Mouse (Mus musculus): ENCODE measurements around the gene Cldn1. TPM values are rescaled to one million over a fixed set of nuclear protein-coding genes. Genes with fewer than 3 reads are reported as not detected.

The Cldn1 gene
- polyA plus RNA-seq, 1 experiment from 2014 or later = 10.2 TPM

DNA sequence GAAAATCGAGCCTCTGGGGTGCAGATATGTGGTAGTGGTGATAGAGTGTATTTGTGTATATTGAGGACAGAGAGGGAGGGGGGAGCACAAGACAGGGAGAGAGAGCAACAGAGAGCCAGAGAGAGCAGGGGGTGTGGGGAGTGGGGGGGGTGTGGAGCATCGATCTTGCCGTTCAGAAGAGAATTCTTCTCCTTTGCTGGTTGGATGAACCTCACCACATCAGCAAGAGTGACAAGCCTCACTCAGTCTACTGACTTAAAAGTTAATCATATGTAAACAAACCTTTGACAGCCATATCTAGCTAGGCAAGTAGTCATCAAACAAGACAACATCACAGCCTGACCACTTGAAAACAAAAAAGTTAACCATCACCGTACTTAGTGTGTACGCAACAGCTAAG is 5.5 kb upstream of the Cldn1 start:
- 67% methylated on average over 5 of the region's 5 CpGs for WGBS

GRCm38 (mm10) chr16:26370127-26370526 is 1.5 kb downstream of the Cldn1 start:
- Histone ChIP-seq H3K27ac (ENCODE audit: low read length) (no peak overlapping the region), H3K9ac (replicated peaks; ENCODE audit: low read depth, low read length) (no peak overlapping the region), H3K9me3 (ENCODE audit: control insufficient read depth, low read depth, low read length) (no peaks in the 10 kb centered on the region), H3K4me1 (ENCODE audit: control insufficient read depth, insufficient read depth, low read length) (no peaks in the 10 kb centered on the region), H3K36me3 (ENCODE audit: control insufficient read depth, insufficient read depth, low read length) (no peaks in the 10 kb centered on the region), H3K4me2 (replicated peaks; ENCODE audit: low read depth, low read length) (peak overlapping the region; percentile 84; the same call in 1 of the 2 replicates), H3K4me3 (ENCODE audit: low read depth, low read length) (no peak overlapping the region), H3K27me3 (ENCODE audit: control insufficient read depth, insufficient read depth, low read length) (no peaks in the 10 kb centered on the region)
- ATAC-seq (ENCODE audit: insufficient number of reproducible peaks, insufficient read depth, low FRiP score, low read depth) = no peak
- WGBS = 89% methylated on average over 1 of the region's 1 CpGs

More for the DNA sequence above, 5.5 kb upstream of the Cldn1 start:
- H3K4me2 ChIP-seq (replicated peaks; ENCODE audit: low read depth, low read length) = no peak overlapping the region
- no peaks in the 10 kb centered on the region for H3K36me3 ChIP-seq (ENCODE audit: control insufficient read depth, insufficient read depth, low read length)
- no peak overlapping the region for H3K9ac ChIP-seq (replicated peaks; ENCODE audit: low read depth, low read length)
- no peaks in the 10 kb centered on the region for H3K9me3 ChIP-seq (ENCODE audit: control insufficient read depth, low read depth, low read length)
- no peaks in the 10 kb centered on the region for H3K27me3 ChIP-seq (ENCODE audit: control insufficient read depth, insufficient read depth, low read length)
- ATAC-seq (ENCODE audit: insufficient number of reproducible peaks, insufficient read depth, low FRiP score, low read depth) = no peak
- H3K4me3 ChIP-seq (ENCODE audit: low read depth, low read length) = no peak overlapping the region
- no peaks in the 10 kb centered on the region for H3K4me1 ChIP-seq (ENCODE audit: control insufficient read depth, insufficient read depth, low read length)
- H3K27ac ChIP-seq (ENCODE audit: low read length) = no peak overlapping the region

DNA sequence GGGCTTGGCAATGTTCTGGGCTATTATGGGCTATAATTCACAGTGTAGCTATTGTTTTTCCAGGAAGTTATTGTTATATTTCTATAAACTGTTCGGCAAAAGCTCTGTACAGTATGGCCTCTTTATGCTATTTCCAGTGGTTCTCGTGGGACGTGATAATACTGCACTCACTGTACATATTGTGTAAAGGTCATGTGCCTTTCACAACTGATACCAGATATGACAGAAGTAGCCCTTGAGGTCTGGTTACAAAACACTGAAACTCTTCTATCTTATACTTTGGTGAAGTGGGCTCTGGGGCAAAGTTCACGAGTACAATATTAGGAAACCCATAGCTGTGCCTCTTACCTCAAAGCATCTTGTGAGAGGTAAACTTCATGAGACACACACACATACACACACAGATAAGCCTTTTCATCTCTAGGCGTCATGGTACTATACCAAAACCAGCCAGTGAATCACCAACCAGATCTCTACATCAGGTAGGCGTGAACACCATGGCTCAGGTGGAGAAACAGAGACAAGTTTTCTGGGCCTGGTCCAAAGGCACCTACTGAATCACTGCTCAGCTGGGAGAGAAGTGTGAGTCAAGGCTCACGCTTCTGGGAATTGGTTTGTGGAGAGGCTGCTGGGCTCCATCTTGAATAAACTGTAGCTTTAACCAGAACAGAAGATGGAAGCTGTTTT is 2.5 kb downstream of the Cldn1 start:
- H3K9ac ChIP-seq (replicated peaks; ENCODE audit: low read depth, low read length) = no peak overlapping the region
- WGBS = 88% methylated on average over 7 of the region's 7 CpGs
- no peaks in the 10 kb centered on the region for H3K9me3 ChIP-seq (ENCODE audit: control insufficient read depth, low read depth, low read length)
- H3K4me2 ChIP-seq (replicated peaks; ENCODE audit: low read depth, low read length) = no peak overlapping the region
- no peak overlapping the region for H3K4me3 ChIP-seq (ENCODE audit: low read depth, low read length)
- ATAC-seq (ENCODE audit: insufficient number of reproducible peaks, insufficient read depth, low FRiP score, low read depth) = no peak
- no peaks in the 10 kb centered on the region for H3K4me1 ChIP-seq (ENCODE audit: control insufficient read depth, insufficient read depth, low read length)
- H3K36me3 ChIP-seq (ENCODE audit: control insufficient read depth, insufficient read depth, low read length) = no peaks in the 10 kb centered on the region
- no peak overlapping the region for H3K27ac ChIP-seq (ENCODE audit: low read length)
- H3K27me3 ChIP-seq (ENCODE audit: control insufficient read depth, insufficient read depth, low read length) = no peaks in the 10 kb centered on the region

DNA sequence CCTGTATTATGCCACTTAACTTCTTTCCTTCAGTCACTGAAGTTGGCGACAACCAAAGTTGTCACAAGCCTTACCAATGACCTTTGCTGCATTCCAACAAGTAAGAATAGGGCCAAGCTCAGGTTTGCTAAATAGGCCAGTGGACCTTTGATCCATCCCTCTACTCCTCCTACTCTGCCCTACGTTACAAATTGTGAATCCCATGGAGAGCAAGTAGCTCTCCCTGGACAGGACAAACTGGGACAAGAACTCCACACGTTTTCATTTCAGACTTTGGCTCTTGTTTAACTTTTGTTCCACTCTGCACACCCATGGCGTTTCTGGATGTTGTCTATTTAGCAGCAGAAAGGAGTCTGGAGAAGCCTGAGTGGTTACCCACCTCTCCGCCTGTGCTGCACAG is 3.5 kb downstream of the Cldn1 start:
- Histone ChIP-seq H3K9ac (replicated peaks; ENCODE audit: low read depth, low read length) (no peak overlapping the region), H3K9me3 (ENCODE audit: control insufficient read depth, low read depth, low read length) (no peaks in the 10 kb centered on the region), H3K36me3 (ENCODE audit: control insufficient read depth, insufficient read depth, low read length) (no peaks in the 10 kb centered on the region), H3K27me3 (ENCODE audit: control insufficient read depth, insufficient read depth, low read length) (no peaks in the 10 kb centered on the region), H3K4me3 (ENCODE audit: low read depth, low read length) (no peak overlapping the region), H3K27ac (ENCODE audit: low read length) (no peak overlapping the region), H3K4me1 (ENCODE audit: control insufficient read depth, insufficient read depth, low read length) (no peaks in the 10 kb centered on the region), H3K4me2 (replicated peaks; ENCODE audit: low read depth, low read length) (no peak overlapping the region)
- 72% methylated on average over 5 of the region's 5 CpGs for WGBS
- ATAC-seq (ENCODE audit: insufficient number of reproducible peaks, insufficient read depth, low FRiP score, low read depth) = no peak

GRCm38 (mm10) chr16:26360694-26361093 is 10.9 kb downstream of the Cldn1 start:
- Histone ChIP-seq H3K9ac (replicated peaks; ENCODE audit: low read depth, low read length) (no peak overlapping the region), H3K4me2 (replicated peaks; ENCODE audit: low read depth, low read length) (no peak overlapping the region), H3K27me3 (ENCODE audit: control insufficient read depth, insufficient read depth, low read length) (no peaks in the 10 kb centered on the region), H3K36me3 (ENCODE audit: control insufficient read depth, insufficient read depth, low read length) (no peaks in the 10 kb centered on the region), H3K4me1 (ENCODE audit: control insufficient read depth, insufficient read depth, low read length) (no peaks in the 10 kb centered on the region), H3K27ac (ENCODE audit: low read length) (no peak overlapping the region), H3K4me3 (ENCODE audit: low read depth, low read length) (no peak overlapping the region), H3K9me3 (ENCODE audit: control insufficient read depth, low read depth, low read length) (peaks cover 2% of the 10 kb centered on the region; the same call in 1 of the 2 replicates)
- no peak for ATAC-seq (ENCODE audit: insufficient number of reproducible peaks, insufficient read depth, low FRiP score, low read depth)
- 64% methylated on average over 3 of the region's 3 CpGs for WGBS

DNA sequence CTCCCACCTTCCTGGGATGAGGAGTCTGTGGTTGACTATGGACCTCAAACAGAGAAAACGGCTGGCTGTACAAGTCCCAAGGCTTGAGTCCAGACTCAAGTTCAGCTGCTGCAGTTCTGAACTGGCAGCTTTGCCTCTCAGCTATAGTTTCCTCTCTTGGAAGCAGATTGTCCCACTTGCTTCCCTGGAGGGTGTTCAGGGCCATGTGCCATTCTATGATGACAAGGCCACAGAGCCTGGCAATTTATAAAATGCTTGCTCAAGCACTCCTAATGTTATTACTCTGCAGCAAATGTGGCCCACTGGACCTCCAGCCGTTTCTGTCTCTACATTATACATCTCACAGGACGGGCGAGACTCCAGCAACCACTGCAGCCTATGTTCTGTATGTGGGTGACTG is 12.0 kb downstream of the Cldn1 start:
- Histone ChIP-seq H3K36me3 (ENCODE audit: control insufficient read depth, insufficient read depth, low read length) (no peaks in the 10 kb centered on the region), H3K9me3 (ENCODE audit: control insufficient read depth, low read depth, low read length) (peaks cover 4% of the 10 kb centered on the region; the same call in 1 of the 2 replicates), H3K4me2 (replicated peaks; ENCODE audit: low read depth, low read length) (no peak overlapping the region), H3K4me1 (ENCODE audit: control insufficient read depth, insufficient read depth, low read length) (no peaks in the 10 kb centered on the region), H3K27ac (ENCODE audit: low read length) (no peak overlapping the region), H3K9ac (replicated peaks; ENCODE audit: low read depth, low read length) (no peak overlapping the region), H3K27me3 (ENCODE audit: control insufficient read depth, insufficient read depth, low read length) (no peaks in the 10 kb centered on the region), H3K4me3 (ENCODE audit: low read depth, low read length) (no peak overlapping the region)
- no peak for ATAC-seq (ENCODE audit: insufficient number of reproducible peaks, insufficient read depth, low FRiP score, low read depth)
- 80% methylated on average over 4 of the region's 4 CpGs for WGBS

DNA sequence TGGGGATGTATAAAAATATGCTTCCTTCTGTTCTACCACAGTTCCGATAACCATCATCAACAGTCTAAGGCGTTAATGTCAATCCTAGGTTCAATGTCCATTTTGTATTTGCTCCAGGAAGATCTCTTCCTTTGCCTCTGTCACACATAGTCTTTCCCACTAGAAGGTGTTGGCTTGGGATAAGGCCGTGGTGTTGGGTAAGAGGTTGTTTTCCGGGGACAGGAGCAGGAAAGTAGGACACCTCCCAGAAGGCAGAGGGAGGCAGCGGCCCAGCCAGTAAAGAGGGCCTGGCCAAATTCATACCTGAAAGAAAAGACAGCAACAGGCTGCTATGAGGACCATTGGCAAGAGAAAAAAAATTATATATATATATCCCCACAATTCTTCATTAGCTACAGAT is 12.7 kb downstream of the Cldn1 start:
- no peaks in the 10 kb centered on the region for H3K4me1 ChIP-seq (ENCODE audit: control insufficient read depth, insufficient read depth, low read length)
- no peak for ATAC-seq (ENCODE audit: insufficient number of reproducible peaks, insufficient read depth, low FRiP score, low read depth)
- H3K27me3 ChIP-seq (ENCODE audit: control insufficient read depth, insufficient read depth, low read length) = no peaks in the 10 kb centered on the region
- WGBS = 89% methylated on average over 5 of the region's 5 CpGs
- no peaks in the 10 kb centered on the region for H3K36me3 ChIP-seq (ENCODE audit: control insufficient read depth, insufficient read depth, low read length)
- no peak overlapping the region for H3K27ac ChIP-seq (ENCODE audit: low read length)
- H3K9ac ChIP-seq (replicated peaks; ENCODE audit: low read depth, low read length) = no peak overlapping the region
- no peak overlapping the region for H3K4me2 ChIP-seq (replicated peaks; ENCODE audit: low read depth, low read length)
- peaks cover 4% of the 10 kb centered on the region; the same call in 1 of the 2 replicates for H3K9me3 ChIP-seq (ENCODE audit: control insufficient read depth, low read depth, low read length)
- no peak overlapping the region for H3K4me3 ChIP-seq (ENCODE audit: low read depth, low read length)

DNA sequence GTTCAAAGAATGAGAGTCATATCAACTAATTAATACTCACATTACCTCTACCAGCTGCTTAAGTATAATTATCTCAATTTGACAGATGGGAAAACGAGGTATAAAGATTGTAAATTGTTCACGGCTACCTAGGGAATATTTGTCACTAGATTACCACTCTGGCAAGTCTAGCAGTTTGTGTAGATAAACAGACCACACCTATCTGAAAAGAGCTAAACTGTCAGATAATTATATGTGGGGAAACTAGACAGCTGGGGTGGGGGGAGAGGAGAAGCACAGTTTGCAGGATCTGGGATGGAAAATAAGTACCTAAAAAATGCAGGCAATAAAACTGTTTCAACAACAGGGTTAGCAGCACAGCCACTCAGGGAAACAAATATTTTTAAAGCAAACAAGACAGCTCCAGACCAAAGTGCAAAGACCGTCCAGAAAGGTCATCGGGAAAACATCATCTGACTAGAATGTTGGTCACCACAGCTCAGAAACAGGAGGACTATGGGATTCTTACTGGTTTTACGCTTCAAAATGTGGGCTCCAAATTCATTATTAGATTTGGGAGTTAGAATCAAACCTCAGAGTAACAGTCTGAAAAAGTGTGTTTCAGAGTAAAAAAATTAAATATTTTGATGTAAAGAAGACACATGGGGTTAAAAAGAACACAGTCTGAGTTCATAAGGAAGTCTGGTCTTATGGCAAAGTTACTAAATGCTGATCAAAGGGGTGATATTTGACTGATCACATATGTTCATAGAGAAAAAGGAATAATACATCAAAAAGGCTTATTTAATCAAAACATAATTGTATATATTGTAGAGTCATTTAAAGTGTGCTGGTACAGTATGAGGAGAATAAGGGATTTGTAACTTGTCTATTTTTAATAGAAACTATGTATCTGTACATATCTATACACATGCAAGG is 13.5 kb downstream of the Cldn1 start:
- Histone ChIP-seq H3K9ac (replicated peaks; ENCODE audit: low read depth, low read length) (no peak overlapping the region), H3K4me3 (ENCODE audit: low read depth, low read length) (no peak overlapping the region), H3K36me3 (ENCODE audit: control insufficient read depth, insufficient read depth, low read length) (no peaks in the 10 kb centered on the region), H3K4me2 (replicated peaks; ENCODE audit: low read depth, low read length) (no peak overlapping the region), H3K27me3 (ENCODE audit: control insufficient read depth, insufficient read depth, low read length) (no peaks in the 10 kb centered on the region), H3K9me3 (ENCODE audit: control insufficient read depth, low read depth, low read length) (peaks cover 4% of the 10 kb centered on the region; the same call in 1 of the 2 replicates), H3K27ac (ENCODE audit: low read length) (no peak overlapping the region), H3K4me1 (ENCODE audit: control insufficient read depth, insufficient read depth, low read length) (no peaks in the 10 kb centered on the region)
- WGBS = 52% methylated on average over 5 of the region's 5 CpGs
- no peak for ATAC-seq (ENCODE audit: insufficient number of reproducible peaks, insufficient read depth, low FRiP score, low read depth)

All from stomach, embryonic 14.5 days (tissue).